Mouse (Mus musculus): ENCODE measurements around the gene Mospd3. TPM values are rescaled to one million over a fixed set of nuclear protein-coding genes. Genes with fewer than 3 reads are reported as not detected.

The Mospd3 gene
- polyA plus RNA-seq, 1 experiment, result 252 TPM

DNA sequence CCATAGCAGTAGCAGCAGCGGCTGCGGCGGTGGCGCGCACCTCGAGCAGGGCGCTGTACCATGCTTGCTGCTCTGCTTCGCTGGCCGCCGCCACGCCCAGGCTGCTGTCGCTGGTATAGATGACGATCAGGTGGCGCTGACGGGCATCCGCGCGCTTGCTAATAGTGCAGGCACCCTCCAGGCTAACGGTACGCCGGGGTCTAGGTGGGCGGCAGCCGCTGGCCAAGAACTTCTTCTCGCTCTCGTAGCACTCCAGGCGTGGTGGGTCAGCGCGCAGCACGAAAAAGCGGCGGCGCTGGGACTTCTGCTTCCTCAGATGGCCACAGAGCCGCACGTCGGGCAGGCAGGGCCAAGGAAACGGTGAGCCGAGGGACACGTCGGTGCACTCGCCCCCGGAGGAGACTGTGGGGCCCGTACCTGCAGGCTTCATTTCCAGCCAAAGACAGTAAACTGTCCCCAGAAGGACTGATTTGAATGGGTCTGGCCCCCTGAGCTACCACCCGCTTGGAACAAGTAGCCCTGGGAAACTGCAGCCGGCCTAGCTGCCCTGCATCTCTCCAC, 44.3 kb upstream of the Mospd3 start:
- TF ChIP-seq POLR2A (IDR thresholded peaks at IDR 0.05; ENCODE audit: control insufficient read depth, extremely low read depth, insufficient read depth, low read length, poor library complexity) (no peak), CTCF (IDR thresholded peaks at IDR 0.05; ENCODE audit: borderline replicate concordance, control insufficient read depth, extremely low read depth, insufficient read depth, low read length, poor library complexity) (no peak)
- Histone ChIP-seq H3K27ac (ENCODE audit: control insufficient read depth, insufficient read depth, low read length) (no peak overlapping the region), H3K27me3 (ENCODE audit: control insufficient read depth, insufficient read depth, low read length) (no peaks in the 10 kb centered on the region; the same call in 1 of the 2 replicates), H3K36me3 (ENCODE audit: control insufficient read depth, insufficient read depth, low read length) (peaks cover 25% of the 10 kb centered on the region), H3K4me1 (replicated peaks; ENCODE audit: control insufficient read depth, insufficient read depth, low read length) (peaks cover 12% of the 10 kb centered on the region), H3K4me3 (ENCODE audit: control insufficient read depth, insufficient read depth, low read length) (no peak overlapping the region)
- DNase-seq, result peak; percentile 37
- WGBS, result 7% methylated on average over 44 of the region's 44 CpGs

DNA sequence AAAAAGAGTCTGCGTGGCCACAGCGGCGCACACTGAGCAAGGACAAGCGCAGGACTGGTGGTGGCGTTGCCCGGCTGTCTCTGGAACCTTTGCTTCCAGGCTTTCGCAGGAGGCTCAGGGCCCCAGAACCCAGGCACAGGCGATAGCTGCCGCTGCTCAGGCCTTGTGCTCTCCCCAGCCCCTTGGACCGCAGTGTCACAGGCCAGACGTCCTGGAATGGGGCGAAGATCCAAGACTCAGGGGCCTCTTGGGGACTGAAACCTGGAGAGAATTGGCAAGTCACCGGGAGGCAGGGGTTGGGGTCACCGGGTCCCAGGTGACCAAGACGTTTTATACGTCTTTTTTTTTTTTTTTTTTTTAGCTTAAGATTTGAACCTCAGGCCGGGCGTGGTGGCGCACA, 43.6 kb upstream of the Mospd3 start:
- peaks cover 32% of the 10 kb centered on the region for H3K36me3 ChIP-seq (ENCODE audit: control insufficient read depth, insufficient read depth, low read length)
- WGBS, result 89% methylated on average over 19 of the region's 19 CpGs
- no peak for TF ChIP-seq CTCF (IDR thresholded peaks at IDR 0.05; ENCODE audit: borderline replicate concordance, control insufficient read depth, extremely low read depth, insufficient read depth, low read length, poor library complexity)
- no peak for TF ChIP-seq POLR2A (IDR thresholded peaks at IDR 0.05; ENCODE audit: control insufficient read depth, extremely low read depth, insufficient read depth, low read length, poor library complexity)
- no peak for DNase-seq
- H3K27ac ChIP-seq (ENCODE audit: control insufficient read depth, insufficient read depth, low read length), result no peak overlapping the region
- H3K4me3 ChIP-seq (ENCODE audit: control insufficient read depth, insufficient read depth, low read length), result no peak overlapping the region
- H3K4me1 ChIP-seq (replicated peaks; ENCODE audit: control insufficient read depth, insufficient read depth, low read length), result peaks cover 13% of the 10 kb centered on the region
- H3K27me3 ChIP-seq (ENCODE audit: control insufficient read depth, insufficient read depth, low read length), result no peaks in the 10 kb centered on the region; the same call in 1 of the 2 replicates

DNA sequence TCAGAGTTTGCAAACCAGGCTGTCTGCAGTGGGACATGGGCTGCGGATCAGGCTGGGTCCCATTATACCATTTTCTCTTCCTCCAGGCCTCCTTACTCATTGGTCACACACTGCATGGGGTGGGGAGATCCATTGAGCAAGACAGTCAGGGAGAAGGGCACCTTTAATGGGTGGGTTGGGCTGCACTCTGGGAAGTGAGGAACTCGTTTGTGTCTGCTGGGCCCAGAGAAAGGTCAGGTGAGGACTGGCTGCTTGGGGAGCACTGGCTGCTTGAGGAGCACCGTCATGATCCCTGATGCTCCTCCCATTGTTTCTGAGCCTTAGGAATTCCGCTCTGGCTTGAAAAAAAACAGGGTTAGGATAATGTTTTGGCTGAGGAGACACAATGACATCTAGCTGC, 42.0 kb upstream of the Mospd3 start:
- Histone ChIP-seq H3K4me3 (ENCODE audit: control insufficient read depth, insufficient read depth, low read length) (no peak overlapping the region), H3K36me3 (ENCODE audit: control insufficient read depth, insufficient read depth, low read length) (peaks cover 48% of the 10 kb centered on the region), H3K4me1 (replicated peaks; ENCODE audit: control insufficient read depth, insufficient read depth, low read length) (peaks cover 10% of the 10 kb centered on the region), H3K27ac (ENCODE audit: control insufficient read depth, insufficient read depth, low read length) (no peak overlapping the region), H3K27me3 (ENCODE audit: control insufficient read depth, insufficient read depth, low read length) (no peaks in the 10 kb centered on the region; the same call in 1 of the 2 replicates)
- TF ChIP-seq CTCF (IDR thresholded peaks at IDR 0.05; ENCODE audit: borderline replicate concordance, control insufficient read depth, extremely low read depth, insufficient read depth, low read length, poor library complexity), result no peak
- no peak for DNase-seq
- WGBS, result 87% methylated on average over 4 of the region's 4 CpGs

- WGBS, result 91% methylated on average over 19 of the region's 19 CpGs
- DNase-seq, result no peak
- H3K36me3 ChIP-seq (ENCODE audit: control insufficient read depth, insufficient read depth, low read length), result peaks cover 66% of the 10 kb centered on the region
These were observed 40.2 kb upstream of the Mospd3 start, which contains the start of gene Sap25 for GRCm38 (mm10) chr5:137641054-137641453. Gene Sap25 (plus strand): TSS chr5:137641334.

DNA sequence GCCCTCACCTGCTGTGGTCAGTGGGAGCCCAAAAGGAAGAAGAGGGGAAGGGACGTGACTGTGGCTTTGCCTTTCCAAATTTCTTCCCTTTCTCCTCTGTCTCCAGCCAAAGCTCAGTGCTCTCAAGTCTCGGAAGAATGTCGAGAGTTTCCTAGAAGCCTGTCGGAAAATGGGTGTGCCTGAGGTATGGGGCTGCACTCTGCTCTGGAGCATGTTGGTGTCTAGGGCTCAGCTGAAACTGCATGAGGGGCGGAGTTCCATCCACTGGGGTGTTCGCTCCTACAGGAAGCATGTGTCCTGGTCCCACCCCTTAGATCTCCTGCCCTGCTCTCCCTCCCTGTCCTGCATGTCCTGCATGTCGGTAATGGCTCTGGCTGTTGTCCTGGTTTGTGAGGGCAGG, 38.6 kb upstream of the Mospd3 start:
- H3K4me3 ChIP-seq (ENCODE audit: control insufficient read depth, insufficient read depth, low read length), result no peak overlapping the region
- no peaks in the 10 kb centered on the region; the same call in 1 of the 2 replicates for H3K27me3 ChIP-seq (ENCODE audit: control insufficient read depth, insufficient read depth, low read length)
- TF ChIP-seq CTCF (IDR thresholded peaks at IDR 0.05; ENCODE audit: borderline replicate concordance, control insufficient read depth, extremely low read depth, insufficient read depth, low read length, poor library complexity) (no peak), POLR2A (IDR thresholded peaks at IDR 0.05; ENCODE audit: control insufficient read depth, extremely low read depth, insufficient read depth, low read length, poor library complexity) (no peak)
- WGBS, result 91% methylated on average over 7 of the region's 7 CpGs
- H3K36me3 ChIP-seq (ENCODE audit: control insufficient read depth, insufficient read depth, low read length), result peaks cover 78% of the 10 kb centered on the region
- H3K27ac ChIP-seq (ENCODE audit: control insufficient read depth, insufficient read depth, low read length), result no peak overlapping the region
- H3K4me1 ChIP-seq (replicated peaks; ENCODE audit: control insufficient read depth, insufficient read depth, low read length), result peaks cover 8% of the 10 kb centered on the region
- no peak for DNase-seq

More at GRCm38 (mm10) chr5:137641054-137641453, 40.2 kb upstream of the Mospd3 start, which contains the start of gene Sap25:
- Histone ChIP-seq H3K27me3 (ENCODE audit: control insufficient read depth, insufficient read depth, low read length) (no peaks in the 10 kb centered on the region; the same call in 1 of the 2 replicates), H3K27ac (ENCODE audit: control insufficient read depth, insufficient read depth, low read length) (no peak within 1 kb of the TSS), H3K4me1 (replicated peaks; ENCODE audit: control insufficient read depth, insufficient read depth, low read length) (peaks cover 10% of the 10 kb centered on the region), H3K4me3 (ENCODE audit: control insufficient read depth, insufficient read depth, low read length) (no peak within 1 kb of the TSS)
- 0 out of 2 replicates have a peak, but pooled peaks have one; percentile 8 for TF ChIP-seq POLR2A (IDR thresholded peaks at IDR 0.05; ENCODE audit: control insufficient read depth, extremely low read depth, insufficient read depth, low read length, poor library complexity)
- TF ChIP-seq CTCF (IDR thresholded peaks at IDR 0.05; ENCODE audit: borderline replicate concordance, control insufficient read depth, extremely low read depth, insufficient read depth, low read length, poor library complexity), result peak; percentile 43; the same call in 1 of the 2 replicates

DNA sequence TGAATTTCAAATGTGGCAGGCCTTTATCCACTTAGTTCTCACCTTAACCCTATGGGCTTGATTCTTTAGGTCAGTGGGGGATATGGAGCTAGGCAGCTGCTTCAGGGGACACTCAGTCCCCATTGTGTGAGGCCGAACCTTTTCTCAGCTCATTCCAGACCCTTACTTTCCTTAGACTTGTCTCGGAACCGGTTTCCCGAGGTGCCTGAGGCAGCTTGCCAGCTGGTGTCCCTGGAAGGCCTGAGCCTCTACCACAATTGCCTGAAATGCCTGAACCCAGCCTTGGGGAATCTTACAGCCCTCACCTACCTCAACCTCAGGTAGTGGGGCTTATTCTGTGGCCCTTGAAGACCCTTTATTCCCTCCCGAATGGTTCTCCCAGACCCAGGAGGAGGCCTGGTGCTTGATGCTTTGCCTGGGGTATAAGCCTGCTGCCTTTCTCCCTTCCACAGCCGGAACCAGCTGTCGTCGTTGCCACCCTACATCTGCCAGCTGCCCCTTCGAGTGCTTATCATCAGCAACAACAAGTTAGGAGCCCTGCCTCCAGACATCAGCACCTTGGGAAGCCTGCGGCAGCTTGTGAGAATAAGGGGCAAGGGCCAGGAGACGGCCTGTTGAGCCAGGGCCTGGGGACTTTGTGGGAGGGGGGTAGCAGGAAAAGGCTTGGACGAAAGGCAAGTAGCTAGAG, 32.7 kb upstream of the Mospd3 start:
- Histone ChIP-seq H3K27ac (ENCODE audit: control insufficient read depth, insufficient read depth, low read length) (no peak overlapping the region), H3K4me1 (replicated peaks; ENCODE audit: control insufficient read depth, insufficient read depth, low read length) (peaks cover 17% of the 10 kb centered on the region), H3K36me3 (ENCODE audit: control insufficient read depth, insufficient read depth, low read length) (peaks cover 47% of the 10 kb centered on the region), H3K27me3 (ENCODE audit: control insufficient read depth, insufficient read depth, low read length) (no peaks in the 10 kb centered on the region), H3K4me3 (ENCODE audit: control insufficient read depth, insufficient read depth, low read length) (no peak overlapping the region)
- no peak for DNase-seq
- 92% methylated on average over 12 of the region's 12 CpGs for WGBS
- TF ChIP-seq CTCF (IDR thresholded peaks at IDR 0.05; ENCODE audit: borderline replicate concordance, control insufficient read depth, extremely low read depth, insufficient read depth, low read length, poor library complexity) (no peak), POLR2A (IDR thresholded peaks at IDR 0.05; ENCODE audit: control insufficient read depth, extremely low read depth, insufficient read depth, low read length, poor library complexity) (no peak)
